Mouse (Mus musculus) urinary bladder, postnatal 4 days (tissue): Measurements from ENCODE around the gene Atrnl1.
"Not testable (repeated sequence)": the region's sequence is repeated elsewhere in the genome, so short reads cannot be mapped to it uniquely, and the experiment has no call there.

Experiments
- DNase-seq, 2 experiments: peaks; one replicate each; pipeline ENCODE4 v3.0.0; 2021 to 2022; ENCODE audit warnings: low spot score in 2 of 2

Gene Atrnl1

GRCm38 (mm10) chr19:57823446-57823845 lies 212.6 kb downstream of the Atrnl1 start:
- no peak for DNase-seq

- DNase-seq, result no peak
Observed at GRCm38 (mm10) chr19:57825271-57826207, 214.7 kb downstream of the Atrnl1 start.

- DNase-seq, result no peak
Observed at GRCm38 (mm10) chr19:57833083-57833482, 222.2 kb downstream of the Atrnl1 start.

DNA sequence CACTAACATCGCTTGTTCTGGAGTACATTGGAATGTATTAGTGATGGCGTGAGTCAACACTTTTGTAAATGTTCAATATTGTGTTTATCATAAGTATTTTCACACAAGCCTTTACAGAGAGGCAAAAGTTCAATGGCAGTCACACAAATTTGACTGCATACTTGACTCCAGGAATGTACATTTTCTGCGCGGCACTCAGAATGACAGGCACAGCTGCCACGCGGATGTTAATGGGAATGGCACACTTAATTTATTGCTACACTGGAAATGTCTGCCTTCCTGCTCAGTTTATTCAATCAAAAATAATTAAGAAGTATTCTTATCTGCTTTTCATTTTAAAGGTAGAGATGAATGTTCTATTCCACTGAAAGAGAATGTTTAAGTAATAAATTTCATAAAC lies 227.0 kb downstream of the Atrnl1 start:
- no peak for DNase-seq

DNA sequence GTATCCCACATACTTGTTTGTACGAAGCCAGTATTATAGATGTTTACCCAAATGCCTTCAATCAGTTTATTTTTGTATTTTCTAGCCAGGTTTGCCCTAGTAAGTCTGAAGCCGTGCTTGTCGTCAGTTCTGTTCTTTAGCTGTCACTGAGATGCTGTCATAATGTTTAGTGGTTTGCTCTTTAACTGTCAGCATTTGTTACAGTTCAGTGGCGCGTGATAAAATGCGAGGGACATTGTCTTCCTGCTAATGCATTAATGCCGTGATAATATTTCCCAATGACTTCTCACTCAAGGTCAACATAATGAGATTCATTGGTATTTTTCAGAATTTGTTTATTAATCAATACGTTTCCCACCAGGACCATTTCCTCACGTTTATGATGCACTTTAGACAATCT lies 227.7 kb downstream of the Atrnl1 start:
- no peak for DNase-seq

DNA sequence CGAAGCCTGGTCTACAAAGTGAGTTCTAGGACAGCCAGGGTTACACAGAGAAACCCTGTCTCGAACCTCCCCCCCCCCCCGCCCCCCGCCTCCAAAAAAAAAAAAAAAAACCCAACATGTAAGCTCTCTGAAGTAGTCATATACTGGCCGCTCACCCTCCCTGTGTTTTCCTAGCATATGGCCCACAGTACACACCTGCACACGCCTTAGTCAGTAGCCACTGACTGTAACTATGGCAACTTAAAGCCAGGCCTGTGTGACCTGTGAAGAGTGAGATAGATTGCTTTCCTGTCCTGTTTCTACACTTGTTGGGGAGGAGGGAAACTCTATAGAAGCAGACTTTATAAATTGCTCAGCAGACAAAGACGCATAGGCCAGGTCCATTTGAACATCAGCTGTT lies 239.1 kb downstream of the Atrnl1 start:
- no peak for DNase-seq

GRCm38 (mm10) chr19:57868350-57868749 lies 257.5 kb downstream of the Atrnl1 start:
- DNase-seq, result no peak

DNA sequence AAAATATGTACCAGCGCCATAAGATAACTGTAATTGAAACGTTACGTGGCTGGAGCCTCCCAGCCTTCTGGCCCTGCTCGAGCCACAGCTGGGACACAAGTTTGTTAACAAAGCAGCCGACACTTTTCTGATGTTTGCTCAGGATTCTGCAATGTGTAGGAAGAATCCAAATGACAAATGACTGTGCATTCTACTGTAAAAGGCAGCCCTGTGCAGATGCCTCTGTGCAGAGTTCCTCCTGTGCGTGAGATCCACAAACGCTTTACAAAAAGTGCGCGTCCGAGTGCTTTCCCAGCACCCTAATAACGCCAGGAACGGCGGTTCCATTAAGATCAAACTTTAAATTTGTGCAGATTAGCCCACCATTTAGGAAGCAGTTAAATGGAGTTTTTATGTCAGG lies 260.0 kb downstream of the Atrnl1 start:
- DNase-seq, result no peak

DNA sequence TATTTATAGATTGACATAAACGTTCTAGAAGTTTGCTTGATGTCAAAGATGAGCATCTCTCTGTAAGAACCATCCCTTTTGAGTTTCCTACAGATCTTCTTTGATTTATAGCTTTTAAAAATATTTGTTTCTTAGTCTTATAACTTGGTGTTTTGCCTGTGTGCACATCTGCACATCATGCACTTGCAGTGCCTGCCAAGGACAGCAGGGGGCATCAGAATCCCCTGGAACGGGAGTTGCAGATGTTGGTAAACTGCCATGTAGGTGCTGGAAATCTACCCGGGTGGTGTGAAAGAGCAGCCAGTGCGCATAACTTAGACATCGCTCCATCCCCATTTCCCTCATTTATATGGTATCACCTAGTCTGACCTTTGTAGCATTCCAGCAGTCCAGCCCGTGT lies 265.2 kb downstream of the Atrnl1 start:
- DNase-seq, result no peak

DNA sequence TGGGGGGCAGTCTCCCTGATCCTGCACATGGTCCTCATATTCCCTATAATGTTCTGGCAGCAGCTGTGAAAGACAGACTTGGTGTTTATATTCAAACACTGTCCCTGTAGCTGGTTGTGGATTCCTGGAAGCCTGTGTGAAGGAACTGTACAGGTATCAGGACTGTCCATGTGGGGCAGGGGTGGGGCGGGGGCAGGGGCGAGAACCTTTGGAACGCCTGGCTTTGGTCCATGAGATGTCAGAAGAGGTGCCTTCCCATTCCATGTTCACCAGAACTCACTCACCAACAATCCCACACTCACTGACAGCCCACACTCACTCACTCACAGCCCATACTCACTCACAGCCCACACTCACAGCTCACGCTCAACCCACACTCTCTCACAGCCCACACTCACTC lies 266.5 kb downstream of the Atrnl1 start:
- DNase-seq, result no peak

GRCm38 (mm10) chr19:57878583-57878982 lies 267.7 kb downstream of the Atrnl1 start:
- no peak for DNase-seq

GRCm38 (mm10) chr19:57879841-57880240 lies 269.0 kb downstream of the Atrnl1 start:
- DNase-seq, result not testable (repeated sequence)

DNA sequence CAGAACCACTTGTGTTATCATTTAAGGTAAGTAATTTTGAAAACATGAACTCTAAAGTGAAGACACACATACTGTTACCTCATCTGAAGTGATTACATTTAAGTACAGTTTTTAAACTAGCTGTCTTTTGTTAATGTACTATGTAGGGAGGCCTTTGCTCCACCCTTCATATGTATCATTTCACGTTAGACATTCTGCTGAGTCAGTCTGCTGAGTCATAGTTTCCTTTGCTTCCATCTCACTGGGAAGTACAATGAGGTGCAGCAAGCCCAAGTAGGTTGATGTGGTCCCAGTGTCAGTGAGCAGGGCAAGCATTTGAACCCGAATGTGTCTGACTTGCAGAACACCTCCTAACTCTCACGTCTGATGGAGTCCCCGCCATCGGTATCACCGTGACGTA lies 271.1 kb downstream of the Atrnl1 start:
- DNase-seq, result no peak

DNA sequence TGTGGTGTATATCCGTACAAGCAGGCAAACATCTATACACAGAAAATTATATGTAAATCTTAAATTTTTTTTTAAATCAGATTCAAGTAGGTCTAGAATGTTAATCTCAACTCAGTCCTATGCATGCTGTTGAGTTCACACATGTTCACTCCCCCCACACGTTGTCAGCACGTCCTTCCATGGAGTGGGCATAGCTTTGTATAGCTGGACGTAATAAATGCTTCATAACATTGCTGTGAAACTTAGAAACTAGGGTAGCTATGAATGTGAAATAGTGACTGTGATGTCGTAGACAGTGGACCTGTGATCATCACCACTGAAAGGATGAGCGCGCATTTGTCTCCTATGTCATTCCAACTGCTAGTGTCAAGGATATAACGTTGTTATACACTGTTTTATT lies 278.0 kb downstream of the Atrnl1 start:
- DNase-seq, result no peak

DNA sequence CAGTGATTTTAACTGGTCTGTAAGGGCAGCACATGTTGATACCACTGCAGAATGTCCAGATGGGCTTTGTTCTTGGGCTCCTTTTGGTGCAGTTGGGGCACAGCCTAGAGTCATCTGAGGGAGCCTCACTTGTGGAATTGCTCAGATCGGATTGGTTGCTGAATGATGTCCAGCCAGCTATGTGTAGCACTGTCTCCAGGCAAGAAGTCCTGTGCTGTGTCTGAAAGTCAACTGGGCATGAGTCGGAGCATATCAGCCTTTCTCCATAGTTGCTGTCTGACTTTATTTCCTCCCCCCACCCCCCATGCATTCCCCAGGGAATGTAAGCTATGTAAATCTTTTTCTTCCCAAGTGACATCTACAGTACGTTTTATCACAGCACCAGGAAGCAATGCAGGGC lies 278.9 kb downstream of the Atrnl1 start:
- DNase-seq, result no peak

DNA sequence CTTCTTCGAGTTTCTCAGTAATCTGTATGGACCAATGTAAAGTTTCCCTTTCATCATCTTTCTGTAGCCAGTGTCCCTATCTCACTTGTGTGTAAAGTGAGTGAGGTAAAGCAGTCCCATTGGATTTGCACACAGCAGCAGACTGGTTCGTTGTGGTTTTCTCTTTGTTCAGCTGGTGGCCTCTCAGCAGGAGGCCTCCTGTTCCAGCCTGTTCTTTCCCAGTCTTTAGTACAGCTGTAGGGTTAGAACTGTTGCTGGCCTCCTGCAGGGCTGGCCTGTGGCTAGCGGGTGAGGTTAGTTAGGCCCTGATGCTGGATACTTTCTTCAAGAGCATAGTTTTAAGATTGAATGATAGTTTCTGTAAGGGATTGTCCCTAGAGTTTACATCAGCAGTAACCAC lies 280.1 kb downstream of the Atrnl1 start:
- no peak for DNase-seq

- no peak for DNase-seq
Observed at GRCm38 (mm10) chr19:57894191-57894590, 283.4 kb downstream of the Atrnl1 start.

DNA sequence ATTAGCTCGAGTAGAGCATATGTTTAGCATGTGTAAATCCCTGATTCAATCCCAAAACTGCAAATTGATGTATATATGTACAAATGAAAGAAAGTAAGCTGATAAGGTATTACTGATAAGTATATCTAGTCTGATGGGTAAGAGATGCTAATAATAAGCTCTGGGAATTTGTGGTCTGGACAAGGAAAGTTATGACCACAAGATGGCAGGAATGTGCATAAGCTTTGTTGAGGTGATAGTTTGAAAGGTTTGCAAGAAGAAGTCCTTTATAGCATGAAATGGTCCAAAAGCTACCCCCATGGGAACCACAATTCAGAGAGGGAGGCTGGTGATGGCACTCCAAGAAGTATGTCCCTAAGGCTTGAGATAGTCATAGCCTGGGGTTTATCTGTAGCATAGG lies 289.2 kb downstream of the Atrnl1 start:
- no peak for DNase-seq

GRCm38 (mm10) chr19:57909466-57909865 lies 298.6 kb downstream of the Atrnl1 start:
- no peak for DNase-seq

DNA sequence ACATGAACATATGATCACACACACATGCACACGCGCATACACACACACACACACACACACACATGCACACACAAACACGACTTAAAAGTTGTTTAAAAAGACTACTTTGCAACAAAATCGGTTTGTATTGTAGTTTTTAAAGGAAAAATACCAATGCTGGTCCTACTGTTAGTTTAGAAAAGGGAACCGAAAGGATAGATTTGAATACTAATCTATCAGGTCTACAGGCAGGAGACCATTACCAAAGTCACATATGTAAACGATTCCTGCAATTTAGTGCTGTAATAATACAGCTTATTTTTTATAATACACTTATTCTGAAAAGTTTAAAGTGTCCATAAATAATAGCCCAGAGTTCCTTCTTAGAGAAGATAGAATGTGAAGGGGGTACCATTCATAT lies 299.8 kb downstream of the Atrnl1 start:
- no peak for DNase-seq

- DNase-seq, result no peak
Observed at GRCm38 (mm10) chr19:57916325-57916724, 305.5 kb downstream of the Atrnl1 start.

DNA sequence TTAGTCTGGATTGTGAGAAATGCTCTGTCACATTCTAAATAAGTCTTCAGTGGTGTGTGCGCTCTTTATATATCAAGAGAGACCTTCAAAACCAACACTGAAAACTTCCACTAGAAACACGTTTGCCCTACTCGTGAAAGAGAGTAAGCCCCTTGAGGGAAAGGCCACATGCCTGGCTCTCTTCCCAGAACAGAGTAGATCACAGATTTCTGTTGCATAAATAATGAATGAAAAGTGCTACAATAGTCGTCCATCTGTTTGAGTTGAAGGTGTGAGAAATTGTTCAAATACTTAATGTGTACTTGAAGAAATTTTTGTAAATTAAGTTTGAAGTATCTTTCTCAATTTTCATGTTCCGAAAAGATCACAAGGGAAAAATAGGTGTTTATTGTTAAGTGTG lies 312.2 kb downstream of the Atrnl1 start:
- DNase-seq, result no peak

DNA sequence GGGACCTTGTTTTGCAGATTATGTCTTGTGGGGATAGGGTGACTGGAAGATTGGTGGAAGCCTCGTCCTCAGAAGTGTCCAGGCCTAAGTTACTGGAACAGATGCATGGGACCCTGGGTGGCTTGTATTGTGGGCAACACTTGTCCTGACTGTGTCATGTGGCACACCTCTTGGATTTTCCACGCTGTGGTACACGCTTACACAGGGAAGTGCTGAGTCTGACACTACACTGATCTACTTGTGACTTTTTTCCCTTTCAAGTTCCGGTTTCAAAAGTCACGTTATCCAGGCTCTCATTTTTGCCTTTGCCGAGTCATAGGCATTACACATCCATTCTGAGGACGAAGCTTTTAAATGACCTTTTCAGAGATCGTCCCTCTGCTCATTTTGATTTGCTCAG lies 314.0 kb downstream of the Atrnl1 start:
- no peak for DNase-seq

- DNase-seq, result no peak
Observed at GRCm38 (mm10) chr19:57925681-57926080, 314.8 kb downstream of the Atrnl1 start.
